Comparison of ENCODE assay signal across 9 mouse cellular contexts in the genomic region with DNA sequence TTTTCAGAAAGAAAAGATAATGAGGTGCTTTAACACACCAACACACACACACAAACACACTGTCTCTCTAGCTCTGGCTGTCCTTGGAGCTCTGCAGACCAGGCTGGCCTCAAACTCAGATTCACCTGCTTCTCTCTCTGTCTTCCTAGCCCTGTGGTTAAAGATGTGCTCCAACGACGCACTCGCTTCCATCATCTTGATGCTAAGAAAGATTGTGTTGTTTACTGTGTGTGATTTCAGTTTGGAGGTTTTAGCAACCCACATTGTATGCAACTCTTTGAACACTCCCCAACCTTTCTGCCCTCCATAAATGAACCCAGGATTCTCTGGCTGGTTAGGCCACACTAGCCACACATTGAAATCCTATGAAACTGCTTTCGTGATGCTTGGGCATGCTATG. TPM values are rescaled to one million over a fixed set of nuclear protein-coding genes. Genes with fewer than 3 reads are reported as not detected.
A peak's percentile ranks its signal among the peaks of the same experiment; 100 is the strongest.
DNase-seq lines count a peak whose midpoint lies in the region; ATAC-seq and TF ChIP-seq lines count a peak whose summit lies in the region.
"Had no signal": no experiment of that assay in that cellular context is flagged by ENCODE, and none has a peak within 500 bp of the region (broad histone marks: within the 10 kb centered on the region; RNA-seq: fewer than 3 reads in every experiment).

No protein-coding gene starts in this region.

- ATAC-seq in heart, embryonic 11.5 days (replicated peaks; ENCODE audit: insufficient number of reproducible peaks, low FRiP score, low TSS enrichment): no peak
- no peak for ATAC-seq in hindbrain, embryonic 12.5 days (ENCODE audit: low FRiP score)
- no peak for ATAC-seq in midbrain, embryonic 12.5 days (ENCODE audit: low FRiP score, low read depth)

- no peak overlapping the region for H3K27ac ChIP-seq in heart, embryonic 11.5 days (ENCODE audit: low read depth, low read length)
- H3K27ac ChIP-seq in ES-E14 (ENCODE audit: insufficient read depth, low read depth, low read length, poor library complexity, severe bottlenecking): no peak overlapping the region
- 0 out of 2 replicates have a peak overlapping the region, but pooled peaks have one; percentile 7 for H3K27ac ChIP-seq in hindbrain, embryonic 12.5 days
- H3K27ac ChIP-seq in midbrain, embryonic 12.5 days (replicated peaks): no peak overlapping the region
- H3K27ac ChIP-seq in left cerebral cortex, adult 2 months: no peak overlapping the region; the same call in 1 of the 2 replicates

- H3K36me3 ChIP-seq in heart, embryonic 11.5 days (ENCODE audit: control insufficient read depth, insufficient read depth, low read length): no peaks in the 10 kb centered on the region
- no peaks in the 10 kb centered on the region for H3K36me3 ChIP-seq in ES-E14 (ENCODE audit: control insufficient read depth, insufficient read depth, low read length, poor library complexity, severe bottlenecking)
- H3K36me3 ChIP-seq in hindbrain, embryonic 12.5 days: 0 out of 2 replicates have a peak, but pooled peaks cover 2% of the 10 kb centered on the region
- H3K36me3 ChIP-seq in midbrain, embryonic 12.5 days: peaks cover 2% of the 10 kb centered on the region; the same call in 1 of the 2 replicates

- intact Hi-C loops in left cerebral cortex, adult 2 months (cut with DNase I): loop anchor here (5.0 kb wide), 1 partner anchor 54 kb away; no protein-coding TSS in a partner anchor

- peak overlapping the region; percentile 95 for H3K4me3 ChIP-seq in heart, embryonic 11.5 days (ENCODE audit: low read depth, low read length)
- no peak overlapping the region for H3K4me3 ChIP-seq in ES-E14 (ENCODE audit: insufficient read depth in 1 of 2, low read depth in 1 of 2, low read length in 2 of 2, poor library complexity in 1 of 2, severe bottlenecking in 1 of 2)
- H3K4me3 ChIP-seq in hindbrain, embryonic 12.5 days: peak overlapping the region; percentile 89
- peak overlapping the region; percentile 92 for H3K4me3 ChIP-seq in midbrain, embryonic 12.5 days
- no peak overlapping the region for H3K4me3 ChIP-seq in left cerebral cortex, adult 2 months

- DNase-seq in heart, postnatal 4 days: no peak
- DNase-seq in ES-E14 (ENCODE audit: low read depth, low spot score): no peak
- DNase-seq in left cerebral cortex, adult 2 months (ENCODE audit: extremely low spot score in 1 of 2, low spot score in 2 of 2): no peak
- DNase-seq in urinary bladder, adult 18-20 months (ENCODE audit: low spot score in 2 of 2): no peak
- no peak for DNase-seq in gastrocnemius, postnatal 25 days
- DNase-seq: lung, postnatal 10 days had no signal

- peaks cover 4% of the 10 kb centered on the region for H3K4me1 ChIP-seq in heart, embryonic 11.5 days (ENCODE audit: control insufficient read depth, insufficient read depth, low read length)
- peaks cover 6 to 7% of the 10 kb centered on the region in 2 experiments; a peak in 2 of 4 replicates for H3K4me1 ChIP-seq in ES-E14 (ENCODE audit: control insufficient read depth in 2 of 2, insufficient read depth in 2 of 2, low read length in 2 of 2, poor library complexity in 1 of 2)
- peaks cover 28% of the 10 kb centered on the region for H3K4me1 ChIP-seq in hindbrain, embryonic 12.5 days
- peaks cover 24% of the 10 kb centered on the region for H3K4me1 ChIP-seq in midbrain, embryonic 12.5 days

- no peaks in the 10 kb centered on the region for H3K9me3 ChIP-seq in heart, embryonic 11.5 days (replicated peaks; ENCODE audit: control insufficient read depth, low read length)
- no peaks in the 10 kb centered on the region for H3K9me3 ChIP-seq in ES-E14 (ENCODE audit: control insufficient read depth, insufficient read depth, low read depth, low read length)
- H3K9me3 ChIP-seq in hindbrain, embryonic 12.5 days (replicated peaks): no peaks in the 10 kb centered on the region
- no peaks in the 10 kb centered on the region for H3K9me3 ChIP-seq in midbrain, embryonic 12.5 days

- no peak overlapping the region for H3K9ac ChIP-seq in heart, embryonic 11.5 days (ENCODE audit: low read depth, low read length)
- H3K9ac ChIP-seq in ES-E14 (ENCODE audit: insufficient read depth, low read depth, low read length, poor library complexity, severe bottlenecking): peak overlapping the region; percentile 53; the same call in 1 of the 2 replicates
- no peak overlapping the region; the same call in 1 of the 2 replicates for H3K9ac ChIP-seq in hindbrain, embryonic 12.5 days
- peak overlapping the region; percentile 99 for H3K9ac ChIP-seq in midbrain, embryonic 12.5 days (replicated peaks)

- H3K4me2 ChIP-seq in heart, embryonic 11.5 days: peak overlapping the region; percentile 74
- peak overlapping the region; percentile 97 for H3K4me2 ChIP-seq in hindbrain, embryonic 12.5 days (replicated peaks)
- peak overlapping the region; percentile 91 for H3K4me2 ChIP-seq in midbrain, embryonic 12.5 days (replicated peaks)

- H3K27me3 ChIP-seq in heart, embryonic 11.5 days (ENCODE audit: control insufficient read depth, insufficient read depth, low read length): no peaks in the 10 kb centered on the region
- H3K27me3 ChIP-seq in hindbrain, embryonic 12.5 days: no peaks in the 10 kb centered on the region
- H3K27me3 ChIP-seq in midbrain, embryonic 12.5 days: no peaks in the 10 kb centered on the region

- in situ Hi-C loops in ES-E14 (cut with MboI; ENCODE audit: low sequenced_read_pairs in 2 of 2, unreplicated experiment in 2 of 2): no loop called here

- WGBS in heart, embryonic 11.5 days (ENCODE audit: insufficient replicate concordance): 92% methylated on average over 4 of the region's 4 CpGs
- 91% methylated on average over 4 of the region's 4 CpGs for WGBS in hindbrain, embryonic 12.5 days
- 88% methylated on average over 4 of the region's 4 CpGs for WGBS in midbrain, embryonic 12.5 days

- no peak for TF ChIP-seq CTCF in left cerebral cortex, adult 2 months (IDR thresholded peaks at IDR 0.05)

TF ChIP-seq in ES-E14, 5 proteins besides CTCF, POLR2A, EP300 and RAD21:
- TF ChIP-seq CHD2 (IDR thresholded peaks at IDR 0.05; ENCODE audit: low read depth, low read length) (no peak), ZNF384 (IDR thresholded peaks at IDR 0.05; ENCODE audit: low read depth, low read length) (no peak), MAFK (IDR thresholded peaks at IDR 0.05; ENCODE audit: insufficient read depth, low read depth, low read length) (no peak), HCFC1 (IDR thresholded peaks at IDR 0.05; ENCODE audit: borderline replicate concordance, insufficient read depth, low read length) (no peak), ZC3H11A (IDR thresholded peaks at IDR 0.05; ENCODE audit: borderline replicate concordance, low read depth, low read length) (no peak)
TF ChIP-seq in ES-E14: peak in this region for 0.

RNA-seq across cellular contexts. Expression of a gene that starts 1.3 kb away (rescaled TPM):
- 0.50 and 0.84 TPM in 2 replicates for polyA plus RNA-seq in heart, embryonic 11.5 days (2014; fragmentation: Nextera tagmentation; extraction: Ambion mirVana)
- total RNA-seq in heart, postnatal 4 days (2021): not detected
- 0.71 and 1.1 TPM in 2 replicates for total RNA-seq in ES-E14 (2012; rRNA removed)
- polyA plus RNA-seq in hindbrain, embryonic 12.5 days (2016; fragmentation: Nextera tagmentation; extraction: Ambion mirVana): 1.3 TPM in 2 replicates
- 1.3 TPM in 1 of 2 replicates, not detected in the other for polyA plus RNA-seq in midbrain, embryonic 12.5 days (2016; fragmentation: Nextera tagmentation; extraction: Ambion mirVana)
- total RNA-seq in left cerebral cortex, adult 2 months (2021): not detected
- 1 to 10 TPM in 1 of 2 experiments, not detected in 1; 1.7 TPM for total RNA-seq in gastrocnemius, postnatal 25 days (2021)

RNA-seq across cellular contexts. Expression of a gene that starts 2.1 kb away (rescaled TPM):
- 53.9 and 66.3 TPM in 2 replicates for polyA plus RNA-seq in heart, embryonic 11.5 days (2014; fragmentation: Nextera tagmentation; extraction: Ambion mirVana)
- 10 to 100 TPM; 59.1 to 63.2 TPM for total RNA-seq in heart, postnatal 4 days (2021)
- total RNA-seq in ES-E14 (2012; rRNA removed): 49.4 and 65.5 TPM in 2 replicates
- polyA plus RNA-seq in hindbrain, embryonic 12.5 days (2016; fragmentation: Nextera tagmentation; extraction: Ambion mirVana): 132 and 139 TPM in 2 replicates
- 157 TPM in 2 replicates for polyA plus RNA-seq in midbrain, embryonic 12.5 days (2016; fragmentation: Nextera tagmentation; extraction: Ambion mirVana)
- 10 to 100 TPM; 67.4 to 70.2 TPM for total RNA-seq in left cerebral cortex, adult 2 months (2021)
- total RNA-seq in gastrocnemius, postnatal 25 days (2021): 10 to 100 TPM; 29.2 to 29.6 TPM

RNA-seq across cellular contexts. Expression of a gene that starts 33.5 kb away (rescaled TPM):
- polyA plus RNA-seq in heart, embryonic 11.5 days (2014; fragmentation: Nextera tagmentation; extraction: Ambion mirVana): 23.6 and 27.9 TPM in 2 replicates
- total RNA-seq in heart, postnatal 4 days (2021): 10 to 100 TPM; 51.1 to 51.5 TPM
- total RNA-seq in ES-E14 (2012; rRNA removed): 3.5 and 5.6 TPM in 2 replicates
- 21.7 and 22.6 TPM in 2 replicates for polyA plus RNA-seq in hindbrain, embryonic 12.5 days (2016; fragmentation: Nextera tagmentation; extraction: Ambion mirVana)
- 19.5 and 21.7 TPM in 2 replicates for polyA plus RNA-seq in midbrain, embryonic 12.5 days (2016; fragmentation: Nextera tagmentation; extraction: Ambion mirVana)
- 10 to 100 TPM; 81.0 to 91.4 TPM for total RNA-seq in left cerebral cortex, adult 2 months (2021)
- total RNA-seq in gastrocnemius, postnatal 25 days (2021): 10 to 100 TPM; 15.5 to 19.6 TPM

RNA-seq across cellular contexts. Expression of a gene that starts 47.6 kb away (rescaled TPM):
- 0.27 and 0.46 TPM in 2 replicates for polyA plus RNA-seq in heart, embryonic 11.5 days (2014; fragmentation: Nextera tagmentation; extraction: Ambion mirVana)
- total RNA-seq in heart, postnatal 4 days (2021): under 1 TPM; 0.41 TPM
- total RNA-seq in ES-E14 (2012; rRNA removed): 1.6 and 3.8 TPM in 2 replicates
- polyA plus RNA-seq in hindbrain, embryonic 12.5 days (2016; fragmentation: Nextera tagmentation; extraction: Ambion mirVana): 9.7 and 11.8 TPM in 2 replicates
- polyA plus RNA-seq in midbrain, embryonic 12.5 days (2016; fragmentation: Nextera tagmentation; extraction: Ambion mirVana): 8.7 and 9.0 TPM in 2 replicates
- 10 to 100 TPM; 60.4 to 65.0 TPM for total RNA-seq in left cerebral cortex, adult 2 months (2021)
- total RNA-seq in gastrocnemius, postnatal 25 days (2021): under 1 TPM in 1 of 2 experiments, not detected in 1; 0.11 TPM

Comparison
In these comparisons a context has a peak if more than half of its experiments do, and no peak if none do; other contexts are left out.
1. H3K4me3 ChIP-seq: peak in heart, embryonic 11.5 days (single experiment), hindbrain, embryonic 12.5 days (single experiment) and midbrain, embryonic 12.5 days (single experiment); none in ES-E14 (0 of 2) and left cerebral cortex, adult 2 months (single experiment).
2. H3K9ac ChIP-seq: peak in ES-E14 (single experiment) and midbrain, embryonic 12.5 days (single experiment); none in heart, embryonic 11.5 days (single experiment) and hindbrain, embryonic 12.5 days (single experiment).
3. Peak in every context shown above with its lines, with median percentiles within 50 percentile points of each other: H3K4me2 ChIP-seq.